Mouse (Mus musculus): ENCODE data around the gene Lrrn2.

The Lrrn2 gene

DNA sequence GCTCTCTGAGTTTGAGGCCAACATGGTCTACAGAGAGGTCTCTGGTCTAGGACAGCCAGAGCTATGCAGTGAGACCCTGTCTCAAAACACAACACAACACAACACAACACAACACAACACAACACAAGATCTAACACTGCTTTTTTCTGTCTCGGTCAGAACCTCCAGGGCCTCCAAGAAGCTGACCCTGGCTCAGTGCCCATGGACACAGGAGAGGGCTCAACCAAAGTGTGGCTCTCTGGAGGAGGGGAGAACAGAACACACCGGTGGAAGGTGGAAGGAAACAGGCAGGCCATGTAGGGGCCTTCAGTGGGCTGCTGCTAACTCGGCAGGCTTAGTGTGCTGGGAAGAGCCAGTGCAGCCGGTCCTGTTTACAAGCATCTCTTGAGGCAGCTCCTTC lies 5.6 kb downstream of the Lrrn2 start:
- DNase-seq (ENCODE audit: low spot score in 2 of 2) = no peak

DNA sequence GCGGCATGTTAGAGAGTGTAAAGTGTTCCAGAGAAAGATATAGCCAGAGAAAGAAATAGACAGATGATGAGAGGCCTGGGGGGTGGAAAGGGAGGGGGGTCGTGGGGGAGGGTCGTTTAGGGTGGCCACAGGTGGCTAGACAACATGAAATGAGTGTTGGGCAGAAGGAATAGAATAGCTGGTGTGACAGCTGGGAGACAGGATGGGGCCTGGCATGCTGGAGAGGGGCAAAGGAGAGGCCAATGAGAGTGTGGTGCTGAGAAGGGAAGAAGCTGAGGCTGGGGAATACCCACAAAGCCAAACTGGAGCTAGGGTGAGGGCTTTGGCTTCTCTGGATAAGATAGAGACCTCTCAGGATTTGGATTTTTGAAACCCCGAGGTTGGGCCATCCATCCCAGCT lies 6.6 kb downstream of the Lrrn2 start:
- no peak for DNase-seq (ENCODE audit: low spot score in 2 of 2)

DNA sequence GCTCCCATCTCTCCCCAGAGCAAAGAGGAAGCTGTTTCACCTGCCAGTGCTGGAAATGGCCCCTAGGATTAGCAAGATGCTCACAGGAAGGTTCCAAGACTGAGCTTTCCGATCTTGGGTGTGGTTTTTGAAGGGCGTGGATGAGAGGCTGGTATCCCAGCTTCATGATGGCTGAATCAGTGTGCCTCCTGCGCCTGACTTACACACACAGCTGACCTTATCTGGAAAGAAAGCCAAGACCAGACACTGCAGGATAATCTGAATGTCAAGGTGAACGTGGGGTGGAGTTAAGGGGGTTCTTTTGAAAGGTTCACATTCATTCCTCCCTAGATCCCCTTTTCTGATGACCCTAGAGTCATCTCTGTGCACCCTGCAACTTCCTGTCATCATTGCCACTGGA lies 8.7 kb downstream of the Lrrn2 start:
- DNase-seq (ENCODE audit: low spot score in 2 of 2) = no peak

GRCm38 (mm10) chr1:132890161-132890794 lies 10.2 kb downstream of the Lrrn2 start:
- no peak for DNase-seq (ENCODE audit: low spot score in 2 of 2)

- DNase-seq (ENCODE audit: low spot score in 2 of 2) = no peak
Observed at GRCm38 (mm10) chr1:132892065-132892464, 12.0 kb downstream of the Lrrn2 start.

GRCm38 (mm10) chr1:132893311-132894077 lies 13.4 kb downstream of the Lrrn2 start:
- no peak for DNase-seq (ENCODE audit: low spot score in 2 of 2)

DNA sequence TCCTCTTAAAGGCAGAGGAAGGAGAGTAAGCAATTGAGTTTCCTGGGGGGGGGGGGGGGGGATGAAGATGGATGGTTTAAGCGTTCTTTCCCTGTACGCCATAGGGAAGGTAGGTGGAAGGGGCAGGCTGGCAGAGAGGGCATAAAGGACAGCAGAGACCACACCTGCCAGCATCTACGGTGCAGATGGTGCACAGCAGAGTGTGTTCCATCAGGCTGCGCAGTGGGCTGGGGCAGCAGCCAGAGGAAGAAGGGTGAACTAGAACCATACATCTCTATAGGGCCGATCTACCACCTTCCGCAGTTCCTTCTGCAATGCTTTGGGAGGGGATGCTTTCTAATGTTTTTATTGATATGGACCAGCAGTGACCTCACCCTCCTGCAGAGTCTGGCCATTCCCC lies 19.0 kb downstream of the Lrrn2 start:
- no peak for DNase-seq (ENCODE audit: low spot score in 2 of 2)

DNA sequence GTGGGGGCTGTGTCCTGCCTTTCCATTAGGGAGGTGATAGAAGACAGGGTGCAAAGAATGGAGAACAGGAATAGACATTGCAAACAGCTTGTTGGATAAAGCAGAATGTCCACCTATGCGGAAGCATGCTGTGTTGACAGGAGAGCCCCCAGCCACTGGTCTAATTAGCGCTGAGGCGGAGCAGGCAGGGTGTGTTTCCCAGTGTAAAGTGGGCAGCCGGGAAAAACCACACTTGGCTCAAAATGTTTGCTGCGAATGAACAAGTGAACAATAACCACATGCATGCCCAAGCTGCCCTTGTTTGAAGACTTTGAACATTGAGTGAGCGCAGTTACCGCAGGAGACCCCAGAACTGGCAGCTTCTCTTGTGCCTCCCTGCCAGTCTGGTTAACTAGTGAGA lies 19.6 kb downstream of the Lrrn2 start:
- no peak for DNase-seq (ENCODE audit: low spot score in 2 of 2)

DNA sequence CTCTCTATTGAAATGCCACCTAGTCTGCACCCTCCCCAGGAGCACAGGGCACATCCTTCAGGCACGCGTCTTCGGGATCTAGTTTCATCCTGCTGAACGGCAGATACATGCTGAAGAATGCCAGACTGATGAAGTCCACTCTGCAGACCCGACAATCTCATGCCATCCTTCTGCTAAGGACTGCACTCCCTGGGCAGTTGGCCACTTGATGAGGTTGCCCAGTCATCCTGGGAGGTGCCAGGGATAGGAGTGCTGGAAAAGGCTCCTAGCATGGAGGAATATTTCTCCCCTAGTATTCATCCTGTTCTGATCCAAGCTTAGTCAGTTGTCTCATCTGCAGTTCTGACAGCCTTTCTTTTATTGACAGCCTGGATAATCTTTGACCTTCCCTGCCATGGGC lies 20.9 kb downstream of the Lrrn2 start:
- no peak for DNase-seq (ENCODE audit: low spot score in 2 of 2)

DNA sequence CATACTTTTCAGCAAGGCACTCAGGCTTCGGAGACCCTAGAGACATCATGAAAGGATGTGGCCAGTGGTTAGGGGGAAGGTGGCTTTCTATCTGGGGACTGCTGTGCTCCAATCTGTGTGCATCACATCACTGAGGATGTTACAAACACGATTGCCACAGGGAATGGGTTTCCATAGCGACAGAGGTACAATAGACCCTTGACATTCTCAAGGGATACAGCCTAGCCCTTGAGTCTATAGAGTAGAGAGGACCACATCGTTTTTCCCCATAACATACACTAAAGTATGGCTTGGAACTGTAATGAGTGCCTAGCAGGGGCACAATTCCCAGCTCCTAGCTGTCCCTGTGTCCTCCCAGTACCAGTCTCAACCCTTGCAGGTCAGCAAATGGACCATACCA lies 23.4 kb downstream of the Lrrn2 start:
- no peak for DNase-seq (ENCODE audit: low spot score in 2 of 2)

- no peak for DNase-seq (ENCODE audit: low spot score in 2 of 2)
Observed at GRCm38 (mm10) chr1:132909090-132909489, 29.0 kb downstream of the Lrrn2 start.

DNA sequence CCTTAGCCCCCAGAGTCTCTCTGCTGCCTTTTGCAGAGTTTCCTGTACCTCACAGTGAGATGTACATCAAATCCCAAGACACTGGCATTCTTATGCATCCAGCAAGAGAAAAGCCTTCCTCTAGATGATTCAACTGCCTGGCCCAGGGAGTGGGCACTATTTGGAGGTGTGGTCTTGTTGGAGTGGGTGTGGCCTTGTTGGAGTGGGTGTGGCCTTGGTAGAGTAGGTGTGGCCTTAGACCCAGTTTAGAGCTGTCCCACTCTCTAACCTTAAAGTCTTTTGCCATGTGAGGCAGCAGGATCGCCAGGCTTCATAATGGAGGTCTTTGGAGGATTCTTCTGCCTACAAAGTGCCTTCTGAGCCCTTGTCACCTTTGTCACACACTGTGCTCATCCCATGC lies 29.9 kb downstream of the Lrrn2 start:
- no peak for DNase-seq (ENCODE audit: low spot score in 2 of 2)

DNA sequence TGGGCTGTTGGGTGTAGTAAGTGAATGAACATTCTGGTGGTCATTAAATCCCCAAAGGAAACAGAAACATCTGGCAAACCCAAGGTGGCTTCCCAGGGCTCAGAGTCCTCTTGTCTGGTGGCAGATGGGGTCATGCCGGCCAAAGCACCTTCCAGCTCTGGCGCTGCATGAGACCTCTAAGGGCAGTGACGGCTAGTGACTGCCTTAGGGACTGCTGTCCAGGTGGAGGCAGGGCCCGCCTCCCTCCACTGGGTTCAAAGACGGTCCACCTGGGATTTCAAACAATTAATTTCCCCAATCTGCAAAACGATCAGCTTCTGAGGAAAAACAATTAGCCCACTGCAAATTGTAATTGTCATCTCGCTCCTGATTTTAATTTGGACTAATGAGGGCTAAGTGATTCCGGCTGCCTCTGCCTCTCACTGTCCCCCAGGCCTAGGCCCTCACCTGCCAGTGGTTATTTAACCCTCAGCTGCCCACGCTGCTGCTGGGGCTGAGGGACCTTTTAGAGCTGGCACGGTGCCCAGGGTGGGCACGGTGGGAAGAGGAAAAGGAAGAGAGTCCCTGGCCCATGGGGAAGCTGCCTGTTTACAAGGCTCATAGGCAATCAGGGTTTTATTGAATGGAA lies 30.5 kb downstream of the Lrrn2 start:
- no peak for DNase-seq (ENCODE audit: low spot score in 2 of 2)

- DNase-seq (ENCODE audit: low spot score in 2 of 2) = no peak
Observed at GRCm38 (mm10) chr1:132915849-132916493, 35.9 kb downstream of the Lrrn2 start.

- DNase-seq (ENCODE audit: low spot score in 2 of 2) = no peak
Observed at GRCm38 (mm10) chr1:132917554-132917953, 37.5 kb downstream of the Lrrn2 start.

DNA sequence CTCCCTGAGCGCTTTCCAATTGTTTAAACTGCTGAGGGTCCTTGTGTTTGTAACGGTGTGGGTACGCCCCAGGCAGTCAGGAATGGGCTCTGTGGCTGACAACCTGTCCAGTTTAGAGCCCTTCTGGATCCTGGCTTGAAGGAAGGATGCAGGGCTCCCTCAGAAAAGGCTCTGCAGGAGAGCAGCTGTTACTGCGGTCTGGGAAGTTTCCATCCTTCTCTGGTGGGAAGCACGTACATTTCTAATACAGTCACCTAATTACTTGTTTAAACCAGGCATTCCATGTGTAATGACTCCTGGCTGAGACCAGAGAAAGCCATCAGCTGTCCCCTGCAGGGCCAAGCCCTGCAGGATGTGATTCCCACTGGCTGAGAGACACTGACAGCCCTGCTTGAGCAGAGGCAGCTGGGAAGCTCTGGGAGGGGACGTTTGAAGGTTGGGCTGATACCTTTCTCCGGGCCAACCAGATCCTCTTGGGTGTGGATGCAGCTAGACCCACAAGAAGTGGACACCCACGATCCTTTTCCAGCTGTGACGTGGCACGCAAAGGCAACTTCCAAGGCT lies 38.1 kb downstream of the Lrrn2 start:
- no peak for DNase-seq (ENCODE audit: low spot score in 2 of 2)

- no peak for DNase-seq (ENCODE audit: low spot score in 2 of 2)
Observed at GRCm38 (mm10) chr1:132919258-132919657, 39.2 kb downstream of the Lrrn2 start.

DNA sequence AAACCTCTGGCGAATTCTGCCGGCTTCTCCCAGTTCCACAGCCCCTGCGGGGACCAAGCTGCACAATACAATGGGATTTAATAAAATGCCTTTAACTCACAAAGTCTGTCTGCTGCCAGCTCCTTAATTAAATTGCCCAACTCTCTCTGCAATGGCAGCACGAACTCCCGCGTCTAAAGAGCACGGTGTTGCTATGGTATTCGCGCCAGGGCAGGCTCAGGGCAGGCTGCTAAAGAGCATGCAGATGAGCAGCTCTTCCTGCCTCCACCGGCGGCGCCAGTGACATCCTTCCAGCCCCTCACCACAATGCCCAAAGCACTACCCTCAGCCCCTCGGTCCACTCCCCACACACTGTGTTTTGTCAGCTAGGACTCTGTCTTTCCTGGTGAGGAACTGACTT lies 41.0 kb downstream of the Lrrn2 start:
- DNase-seq (ENCODE audit: low spot score in 2 of 2) = no peak

- no peak for DNase-seq (ENCODE audit: low spot score in 2 of 2)
Observed at GRCm38 (mm10) chr1:132922257-132922656, 42.2 kb downstream of the Lrrn2 start.

DNA sequence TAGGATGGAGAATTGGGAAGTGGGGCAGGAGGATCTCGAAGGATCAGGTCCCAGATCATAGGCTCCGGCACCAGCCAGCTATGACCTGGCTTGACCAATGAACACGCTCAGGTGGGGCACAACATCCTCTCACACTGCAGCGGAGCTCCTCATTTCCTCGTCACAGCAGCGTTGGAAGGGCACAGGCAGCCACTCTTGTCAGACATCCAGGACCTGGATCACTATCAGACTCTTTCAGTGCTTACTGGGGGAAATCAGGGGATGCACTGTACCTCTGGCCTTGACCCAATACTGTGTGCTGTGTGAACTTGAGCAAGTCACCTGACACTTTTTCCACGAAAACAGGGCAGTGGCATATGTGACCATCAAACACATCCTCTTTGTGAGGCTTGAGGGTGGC lies 45.2 kb downstream of the Lrrn2 start:
- no peak for DNase-seq (ENCODE audit: low spot score in 2 of 2)

- DNase-seq (ENCODE audit: low spot score in 2 of 2) = no peak
Observed at GRCm38 (mm10) chr1:132928032-132928906, 48.2 kb downstream of the Lrrn2 start.
